Mouse (Mus musculus) T-helper 2 cell (primary cell): ENCODE measurements at regions not wholly inside any gene's neighbourhood (a gene's known extent, or its start where the extent isn't known, plus 50 kb on each side); places are given as distances from the start of the nearest gene placed in this dataset.

Experiments used
- in situ Hi-C: fragments of 300-600 bp; cut with MboI, MseI; formaldehyde crosslinking; loops from one replicate; pipeline ENCODE4 v1.15.1; 2025; ENCODE audit warnings: high pct_unique_total_duplicates

DNA sequence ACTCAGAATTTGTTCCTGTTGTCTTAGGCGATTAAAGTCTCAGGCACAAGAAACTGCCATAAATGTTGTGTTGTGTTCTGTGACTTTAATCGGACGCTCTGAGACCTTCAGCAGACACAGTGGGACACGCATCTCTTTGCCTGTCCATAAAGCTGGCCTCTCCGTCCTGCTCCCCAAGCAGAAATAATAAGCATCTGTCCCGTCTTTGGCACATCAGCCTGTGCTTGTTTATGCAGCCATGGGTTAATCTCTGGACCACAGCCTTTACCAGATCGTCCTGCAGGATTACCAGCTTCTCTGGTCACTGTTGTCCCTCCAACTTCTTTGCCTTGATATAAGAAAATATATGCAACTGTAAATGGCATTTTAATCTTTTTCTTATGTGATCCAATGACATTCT lies 87.7 kb upstream of the Ret start:
- in situ Hi-C loops: no loop called here

DNA sequence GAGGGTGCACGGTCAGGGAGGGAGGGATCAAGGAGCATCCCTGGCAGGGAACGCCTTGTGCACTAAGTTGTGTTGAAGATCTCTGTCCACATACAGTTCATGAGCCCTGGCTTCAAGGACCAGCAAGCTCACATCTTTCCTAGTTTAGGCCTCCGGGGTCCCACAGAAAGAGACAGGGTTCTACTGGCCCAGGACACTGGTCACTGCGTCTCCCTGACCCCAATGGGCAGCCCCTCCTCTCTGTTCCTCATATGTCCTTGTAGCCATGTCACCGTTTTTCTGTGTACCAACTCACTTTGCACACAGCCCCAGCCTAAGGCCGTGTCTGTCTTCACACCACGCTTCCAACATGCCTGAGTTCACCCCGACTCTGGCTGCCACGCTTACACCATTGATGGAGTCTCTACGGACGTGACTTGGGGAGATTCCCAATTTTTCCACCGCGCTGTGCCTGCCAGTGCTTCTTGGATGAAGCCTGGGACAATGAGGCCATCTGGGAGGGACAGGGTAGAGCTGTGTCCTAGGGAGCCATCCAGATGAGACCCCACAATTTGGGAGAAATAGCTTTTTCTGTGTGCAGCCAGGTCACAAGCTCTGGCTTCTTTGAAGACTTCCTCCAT lies 86.5 kb upstream of the Ret start:
- in situ Hi-C loops: no loop called here

DNA sequence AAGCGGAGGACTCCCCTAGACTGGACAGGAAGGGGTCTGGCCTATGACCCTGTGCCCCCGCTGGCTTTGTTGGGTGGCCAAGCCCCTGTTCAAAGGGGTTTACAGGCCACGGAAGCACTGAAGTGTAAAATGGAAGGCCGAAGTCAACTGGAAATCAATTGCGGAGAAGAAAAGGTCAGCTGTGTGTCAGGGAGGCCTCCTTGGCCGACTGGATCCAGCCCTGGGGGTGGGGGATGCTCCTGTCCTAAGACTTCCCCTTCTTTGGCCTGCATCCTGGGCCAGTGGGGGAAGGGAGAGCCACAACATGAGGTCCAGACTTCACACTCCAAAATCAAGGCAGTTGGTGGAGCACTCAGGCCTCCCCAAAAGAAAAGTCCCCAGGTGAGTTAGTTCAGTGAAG lies 66.4 kb upstream of the Ret start:
- in situ Hi-C loops: no loop called here

DNA sequence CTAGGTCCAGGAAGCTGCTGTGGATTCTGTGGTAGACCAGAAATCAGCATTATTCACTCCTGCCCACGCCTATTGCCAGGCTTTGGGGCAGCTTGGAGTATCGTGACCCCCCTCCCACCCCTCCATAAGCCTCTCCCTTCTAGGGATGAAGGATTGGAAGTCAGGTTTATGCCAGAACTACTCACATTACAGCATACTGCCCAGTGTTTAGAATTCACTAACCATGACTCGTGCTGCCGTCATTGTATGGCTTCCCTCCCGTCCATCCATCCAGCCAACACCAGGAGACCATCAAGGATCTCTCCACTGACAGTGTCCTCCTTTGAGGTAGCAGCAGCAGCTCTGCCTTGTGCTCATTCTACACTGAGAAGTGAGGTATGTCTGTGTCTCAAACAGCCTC lies 62.4 kb upstream of the Ret start:
- in situ Hi-C loops: no loop called here

DNA sequence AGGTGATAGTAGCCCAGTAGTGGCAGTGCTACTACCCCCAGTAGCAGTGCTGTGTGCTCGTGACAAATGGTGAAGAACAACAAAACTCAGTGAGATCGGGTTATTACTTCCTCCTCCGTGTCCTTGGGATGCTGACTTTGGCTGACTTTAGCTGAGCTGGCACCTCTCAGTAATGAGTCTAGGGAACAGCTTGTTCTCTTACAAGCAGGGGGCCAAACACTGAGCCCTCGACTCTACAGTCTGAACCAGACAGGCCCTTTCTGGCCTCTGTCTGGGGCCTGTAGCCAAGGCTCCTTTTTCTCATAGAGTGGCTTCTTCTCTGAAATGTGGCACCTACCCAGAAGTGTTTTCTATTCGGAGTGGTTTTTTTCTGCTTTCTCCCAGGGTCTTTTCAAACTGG lies 57.4 kb upstream of the Ret start:
- in situ Hi-C loops: no loop called here

DNA sequence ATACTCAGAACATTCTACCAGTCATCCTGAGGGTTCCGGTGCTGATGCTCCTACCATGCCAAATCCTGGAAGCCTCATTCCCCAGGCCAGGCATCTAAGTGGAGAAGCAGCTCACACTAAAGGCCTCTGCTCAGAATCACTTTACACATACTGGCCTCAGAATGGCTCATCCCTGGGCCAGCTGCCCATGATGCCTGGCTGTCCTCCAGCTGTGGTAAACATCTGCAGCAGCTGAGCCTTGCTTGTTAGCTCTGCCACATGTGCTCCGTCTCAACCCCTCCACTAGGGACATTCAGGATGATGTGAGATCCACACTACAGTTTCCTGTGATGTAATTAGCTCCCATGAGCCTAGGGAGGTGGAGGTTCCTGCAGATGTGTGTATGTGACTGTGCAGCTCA lies 55.2 kb upstream of the Ret start:
- in situ Hi-C loops: no loop called here

DNA sequence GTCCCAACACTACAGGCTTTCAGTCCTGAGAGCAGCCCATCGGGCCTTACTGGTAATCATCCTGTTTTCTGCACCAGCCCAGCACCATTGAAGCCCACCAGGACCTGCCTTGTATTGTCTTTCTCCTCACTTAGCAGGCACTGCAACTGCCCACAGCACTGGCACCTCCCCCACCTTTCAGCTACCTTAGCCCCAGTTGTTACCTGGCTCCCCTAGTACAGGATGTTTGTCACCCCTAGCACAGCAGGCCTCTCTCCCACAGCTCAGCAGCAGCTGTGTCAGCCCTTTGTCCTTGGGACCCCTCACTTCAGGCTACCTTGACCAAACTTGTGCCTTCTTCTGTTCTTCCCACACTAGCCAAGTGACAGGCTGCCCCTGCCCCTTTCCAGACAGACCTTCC lies 53.6 kb upstream of the Ret start:
- in situ Hi-C loops: no loop called here

DNA sequence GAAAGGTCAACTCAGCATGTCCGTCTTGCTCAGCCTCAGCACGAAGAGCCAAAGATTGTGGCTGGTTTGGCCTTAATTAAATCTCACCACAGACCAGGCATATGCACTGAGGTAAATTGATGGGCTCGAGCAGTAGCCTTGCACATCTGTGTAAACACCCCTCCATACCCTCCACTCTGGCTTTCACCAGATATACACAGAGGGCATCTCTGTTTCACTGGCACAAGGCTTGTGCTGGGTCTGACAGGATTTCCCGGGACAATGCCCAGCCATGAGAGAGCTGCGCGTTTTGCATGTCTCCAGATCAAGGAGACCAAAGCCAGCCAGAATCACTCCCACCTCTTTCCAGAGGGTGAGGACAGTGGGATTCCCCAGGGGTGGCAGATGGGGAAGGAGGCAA lies 52.5 kb upstream of the Ret start:
- in situ Hi-C loops: no loop called here
